ENCODE assay signal across 8 mouse cellular contexts in the genomic region with DNA sequence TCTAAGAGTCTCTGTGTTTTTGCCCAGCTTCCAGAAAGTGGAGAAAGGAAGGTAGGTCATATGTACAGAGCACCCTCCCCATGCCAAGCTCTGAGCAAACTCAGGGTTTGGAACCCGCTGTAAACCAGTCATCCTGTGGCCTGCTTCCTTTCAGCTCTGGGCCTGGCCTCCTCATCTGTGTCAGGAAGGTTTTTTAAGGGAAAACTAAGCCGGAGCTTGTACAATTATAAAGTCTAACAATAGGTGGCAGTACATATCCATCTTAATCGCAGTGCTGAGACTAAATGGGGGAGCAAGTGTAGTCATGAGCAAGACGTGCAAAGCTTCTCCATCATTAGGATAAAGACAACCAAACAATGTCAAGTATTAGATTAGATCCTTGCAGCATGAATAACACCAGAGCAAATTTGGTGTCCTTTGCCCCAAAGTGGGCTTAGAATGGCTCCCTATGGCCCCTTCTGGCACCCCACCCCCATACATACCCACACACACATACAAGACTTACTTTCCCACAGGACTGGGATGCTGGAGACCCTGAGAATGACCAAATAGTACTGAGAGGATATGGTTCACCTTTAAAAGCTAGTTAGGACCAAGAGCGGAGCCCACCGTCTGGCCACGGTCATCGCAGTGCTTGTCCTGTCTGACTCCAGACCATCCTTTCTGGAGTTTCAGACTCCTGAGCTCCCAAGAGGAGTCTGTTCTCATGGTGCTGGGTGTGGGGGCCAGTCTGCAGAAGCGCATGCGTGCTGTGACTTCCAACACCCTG.
DNase-seq lines count a peak whose midpoint lies in the region; ATAC-seq and TF ChIP-seq lines count a peak whose summit lies in the region.

No protein-coding gene starts in this region.

- H3K9ac ChIP-seq in stomach, postnatal 0 days (ENCODE audit: low read length) = no peak overlapping the region

- no peak overlapping the region for H3K4me2 ChIP-seq in stomach, postnatal 0 days (replicated peaks; ENCODE audit: low read depth)

- DNase-seq in cerebellum, postnatal 14 days = peak; percentile 25 to 57
- no peak for DNase-seq in cerebellum, adult 18-20 months
- DNase-seq in thymus, adult 2 months = peak; percentile 18
- no peak for DNase-seq in thymus, postnatal 36 days
- peak; percentile 50 for DNase-seq in forelimb bud, embryonic 11.5 days (ENCODE audit: low read depth, low spot score)
- peak; percentile 54 for DNase-seq in lung, postnatal 10 days
- DNase-seq in stomach, postnatal 0 days (ENCODE audit: low spot score) = no peak
- DNase-seq in adrenal gland, postnatal 4 days (ENCODE audit: low spot score in 2 of 2) = no peak

- H3K36me3 ChIP-seq in thymus, adult 2 months (ENCODE audit: control insufficient read depth, insufficient read depth, low read length) = no peaks in the 10 kb centered on the region
- no peaks in the 10 kb centered on the region for H3K36me3 ChIP-seq in stomach, postnatal 0 days (ENCODE audit: control insufficient read depth, insufficient read depth, low read length)

- no peaks in the 10 kb centered on the region for H3K27me3 ChIP-seq in thymus, adult 2 months (ENCODE audit: control insufficient read depth, insufficient read depth, low read length)
- no peaks in the 10 kb centered on the region for H3K27me3 ChIP-seq in stomach, postnatal 0 days (ENCODE audit: control insufficient read depth, insufficient read depth, low read length)

- TF ChIP-seq POLR2A in thymus, adult 2 months (IDR thresholded peaks at IDR 0.05; ENCODE audit: control insufficient read depth, extremely low read depth, insufficient read depth, low read length, poor library complexity) = no peak

- TF ChIP-seq EP300 in stomach, postnatal 0 days (optimal IDR thresholded peaks at IDR 0.05) = no peak

- peak; percentile 53; the same call in 1 of the 2 replicates for ATAC-seq in stomach, postnatal 0 days (ENCODE audit: low FRiP score, low TSS enrichment)

- no peaks in the 10 kb centered on the region for H3K9me3 ChIP-seq in stomach, postnatal 0 days (ENCODE audit: control insufficient read depth, low read length)

- H3K4me3 ChIP-seq in thymus, adult 2 months (ENCODE audit: control insufficient read depth, insufficient read depth, low read length) = no peak overlapping the region
- H3K4me3 ChIP-seq in stomach, postnatal 0 days (ENCODE audit: low read depth, low read length) = no peak overlapping the region

- WGBS in thymus, adult 2 months = 49% methylated on average over 10 of the region's 10 CpGs
- 65% methylated on average over 10 of the region's 10 CpGs for WGBS in stomach, postnatal 0 days

- H3K4me1 ChIP-seq in thymus, adult 2 months (replicated peaks; ENCODE audit: control insufficient read depth, insufficient read depth, low read length) = no peaks in the 10 kb centered on the region
- no peaks in the 10 kb centered on the region for H3K4me1 ChIP-seq in stomach, postnatal 0 days (replicated peaks; ENCODE audit: control insufficient read depth, insufficient read depth)

- no peak overlapping the region for H3K27ac ChIP-seq in thymus, adult 2 months (ENCODE audit: control insufficient read depth, insufficient read depth, low read length)
- no peak overlapping the region for H3K27ac ChIP-seq in stomach, postnatal 0 days (replicated peaks)

- TF ChIP-seq CTCF in thymus, adult 2 months (IDR thresholded peaks at IDR 0.05; ENCODE audit: borderline replicate concordance, control insufficient read depth, extremely low read depth, insufficient read depth, low read length, poor library complexity) = no peak
- TF ChIP-seq CTCF in stomach, postnatal 0 days (IDR thresholded peaks at IDR 0.05; ENCODE audit: low read depth) = peak; percentile 73

Comparison
In these comparisons a context has a peak if more than half of its experiments do, and no peak if none do; other contexts are left out.
1. DNase-seq: peak in cerebellum, postnatal 14 days (2 of 2), thymus, adult 2 months (single experiment), forelimb bud, embryonic 11.5 days (single experiment) and lung, postnatal 10 days (single experiment); none in cerebellum, adult 18-20 months (0 of 2), thymus, postnatal 36 days (0 of 2), stomach, postnatal 0 days (single experiment) and adrenal gland, postnatal 4 days (0 of 2).